Mouse (Mus musculus) heart, postnatal 4 days (tissue): Measurements from ENCODE around the gene St6galnac3. TPM values are rescaled to one million over a fixed set of nuclear protein-coding genes. Genes with fewer than 3 reads are reported as not detected.

Experiments
- DNase-seq: peaks from one replicate; pipeline ENCODE4 v3.0.0; 2021
- total RNA-seq, 2 experiments: library from RNA; stranded (reverse); gene quantifications; 2 replicates each; pipeline ENCODE4 v1.2.3; 2021

Gene St6galnac3
- total RNA-seq, 2 experiments from 2014 or later = 12.9 to 17.8 TPM

DNA sequence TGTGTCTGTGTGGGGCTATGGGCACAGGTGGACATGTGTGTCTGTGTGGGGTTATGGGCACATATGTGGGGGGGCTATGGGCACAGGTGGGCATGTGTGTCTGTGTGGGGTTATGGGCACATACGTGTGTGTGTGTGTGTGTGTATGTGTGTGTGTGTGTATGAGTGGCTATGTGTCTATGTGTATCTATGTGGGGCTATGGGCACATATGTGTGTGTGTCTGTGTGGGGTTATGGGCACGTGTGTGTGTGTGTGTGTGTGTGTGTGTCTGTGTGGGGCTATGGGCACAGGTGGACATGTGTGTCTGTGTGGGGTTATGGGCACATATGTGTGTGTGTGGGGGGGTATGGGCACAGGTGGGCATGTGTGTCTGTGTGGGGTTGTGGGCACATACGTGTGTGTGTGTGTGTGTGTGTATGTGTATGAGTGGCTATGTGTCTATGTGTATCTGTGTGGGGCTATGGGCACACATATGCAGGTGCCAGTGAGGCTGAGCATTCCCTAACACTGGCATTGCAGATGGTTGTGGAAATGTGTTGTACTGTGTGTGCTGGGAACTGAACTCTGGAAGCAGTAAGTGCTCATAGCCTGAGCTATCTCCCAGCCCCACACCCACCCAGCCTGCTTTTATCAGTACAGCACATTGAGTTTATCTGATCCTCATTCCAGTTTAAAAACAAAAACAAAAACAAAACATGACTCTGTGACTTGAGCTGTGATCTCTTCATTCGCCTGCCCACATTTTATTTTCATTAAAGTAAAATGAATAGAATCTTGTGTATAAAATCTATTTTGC lies 8.6 kb upstream of the St6galnac3 start:
- DNase-seq = no peak

DNA sequence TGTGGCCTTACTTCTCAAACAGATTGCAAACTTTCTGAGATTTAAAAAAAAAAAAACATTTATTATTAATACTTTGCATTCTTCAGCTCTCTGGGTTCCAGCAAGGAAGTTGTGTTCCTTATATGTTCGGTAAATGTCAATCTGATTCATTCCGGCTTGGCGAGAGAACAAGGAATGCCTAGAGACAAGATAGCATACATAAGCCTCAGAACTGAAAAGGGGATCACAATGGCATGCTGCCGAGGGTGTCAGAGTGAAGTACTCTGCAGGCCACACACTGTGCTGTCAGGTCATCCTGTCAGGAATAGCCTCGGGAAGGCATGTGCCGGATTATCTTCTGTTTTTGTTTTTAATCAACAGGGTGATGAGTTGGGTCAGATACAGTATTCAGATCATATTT lies 7.8 kb upstream of the St6galnac3 start:
- DNase-seq = no peak

DNA sequence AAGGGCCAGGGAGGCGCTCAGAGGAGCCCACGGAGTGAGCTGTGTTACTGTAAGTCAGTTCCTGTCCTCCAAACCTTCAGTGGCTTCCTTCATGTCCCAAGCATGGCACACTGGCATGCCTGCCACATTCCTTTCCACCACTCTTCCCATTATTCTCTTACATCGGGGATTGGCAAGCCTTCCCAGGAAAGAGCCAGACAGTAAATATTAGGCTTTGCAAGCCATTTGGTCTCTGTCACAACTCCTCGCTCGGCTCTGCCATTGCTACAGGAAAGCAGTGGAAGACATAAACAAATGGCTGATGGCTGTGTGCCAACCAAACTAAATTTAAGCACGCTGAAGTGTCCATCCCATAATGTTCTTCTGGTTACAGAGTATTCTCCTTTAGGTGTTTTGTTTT lies 7.1 kb upstream of the St6galnac3 start:
- DNase-seq = no peak

DNA sequence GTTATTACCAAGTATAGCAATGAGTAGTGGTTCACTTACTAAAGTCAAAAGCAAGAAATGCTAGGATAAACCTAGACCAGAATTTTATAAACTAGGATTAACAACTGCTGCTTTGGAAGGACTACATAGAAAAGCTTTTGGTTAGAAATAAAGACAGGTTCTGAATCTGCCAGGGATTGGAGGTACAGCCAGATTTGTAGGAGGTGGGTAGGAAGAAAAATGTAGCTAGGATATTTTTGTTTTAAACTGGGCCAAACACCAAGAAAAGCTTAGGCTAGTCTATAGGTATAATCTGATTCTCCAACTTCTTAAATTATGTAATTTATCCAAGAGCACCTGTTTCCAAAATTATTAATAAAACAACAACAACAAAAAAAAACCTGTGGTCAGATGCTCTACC lies 3.6 kb upstream of the St6galnac3 start:
- DNase-seq = no peak

DNA sequence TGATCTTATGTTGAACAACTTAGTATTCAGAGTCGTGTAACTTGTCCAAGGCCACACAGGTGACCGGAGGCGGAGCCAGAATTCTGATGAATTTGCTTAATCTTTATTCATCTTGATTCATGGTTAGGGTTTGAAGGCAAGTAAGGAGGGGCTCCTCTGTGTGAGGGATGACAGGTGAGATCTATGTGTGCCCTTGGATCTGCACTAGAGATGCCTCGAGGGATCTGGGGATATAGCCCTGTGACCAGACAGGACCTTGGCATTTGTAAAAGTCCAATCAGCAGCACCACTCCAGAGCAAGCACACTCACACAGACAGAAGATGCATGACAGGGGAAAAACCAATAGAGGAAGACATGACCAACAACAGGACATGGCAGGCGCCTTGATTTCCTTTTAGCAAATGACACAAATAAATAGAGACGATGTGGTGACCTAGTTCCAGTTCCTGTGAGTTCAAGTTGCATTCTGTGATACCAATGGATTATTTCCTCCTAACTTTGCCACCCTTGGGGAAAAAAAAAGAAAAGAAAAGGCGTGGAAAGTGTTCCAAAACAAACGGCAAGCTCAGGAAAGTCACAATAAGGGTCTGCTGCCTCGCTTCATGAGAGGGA lies 1.4 kb downstream of the St6galnac3 start:
- no peak for DNase-seq

DNA sequence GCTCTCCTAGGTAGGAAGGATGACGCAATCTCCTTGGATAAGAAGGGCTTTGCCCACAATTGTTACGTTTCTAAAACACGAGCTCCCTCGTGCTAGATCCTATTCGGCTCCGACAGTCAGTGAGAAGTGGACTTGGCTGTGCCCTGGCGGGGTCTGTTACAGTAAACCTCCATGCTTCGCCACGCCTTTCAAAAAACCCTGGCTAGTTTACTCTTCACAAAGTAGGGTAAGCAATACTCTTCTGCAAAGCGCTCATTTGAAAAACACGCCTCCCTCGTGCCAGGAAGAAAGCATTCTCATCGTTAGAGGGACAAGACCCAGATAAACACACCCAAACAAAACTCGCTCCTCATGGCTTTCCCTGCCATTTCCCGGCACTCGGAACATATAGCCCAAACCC lies 3.4 kb downstream of the St6galnac3 start:
- no peak for DNase-seq

DNA sequence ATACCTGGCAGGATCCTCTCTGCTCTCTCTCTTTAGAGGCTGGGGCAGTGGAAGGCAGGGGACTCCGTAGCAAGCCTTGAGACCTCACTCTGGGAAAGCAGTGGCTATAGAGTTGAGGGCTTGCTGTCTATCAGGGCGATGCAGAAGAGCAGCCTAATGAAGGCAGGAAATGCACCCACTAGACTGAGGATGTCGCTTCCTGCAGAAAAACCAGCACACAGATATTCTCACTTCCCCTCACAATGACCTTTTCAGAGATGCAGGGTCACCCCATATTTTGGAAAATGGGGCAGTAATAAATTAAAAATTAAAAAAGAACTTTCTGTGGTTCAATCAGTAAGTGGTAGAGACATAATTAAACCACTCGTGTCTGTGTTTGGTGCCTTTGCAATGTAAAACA lies 4.1 kb downstream of the St6galnac3 start:
- DNase-seq = no peak

DNA sequence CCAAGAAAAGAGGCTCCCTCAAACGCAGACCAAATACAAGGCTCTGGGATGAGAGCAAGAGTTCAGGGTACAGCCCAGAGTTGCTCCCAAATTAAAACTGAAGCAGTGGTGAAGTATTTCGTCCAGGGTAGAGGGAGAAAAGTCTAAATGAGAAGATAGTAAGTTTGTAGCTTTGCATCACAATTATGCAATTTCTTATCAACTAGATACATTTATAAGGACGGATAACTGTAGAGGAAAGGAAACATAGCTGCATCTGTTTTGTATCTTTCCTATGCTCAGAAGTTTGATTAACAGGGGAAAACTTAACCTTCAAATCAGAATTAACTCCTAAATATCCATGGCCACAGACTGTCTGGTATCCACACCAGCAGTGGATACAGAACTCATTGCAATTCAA lies 4.7 kb downstream of the St6galnac3 start:
- DNase-seq = no peak

DNA sequence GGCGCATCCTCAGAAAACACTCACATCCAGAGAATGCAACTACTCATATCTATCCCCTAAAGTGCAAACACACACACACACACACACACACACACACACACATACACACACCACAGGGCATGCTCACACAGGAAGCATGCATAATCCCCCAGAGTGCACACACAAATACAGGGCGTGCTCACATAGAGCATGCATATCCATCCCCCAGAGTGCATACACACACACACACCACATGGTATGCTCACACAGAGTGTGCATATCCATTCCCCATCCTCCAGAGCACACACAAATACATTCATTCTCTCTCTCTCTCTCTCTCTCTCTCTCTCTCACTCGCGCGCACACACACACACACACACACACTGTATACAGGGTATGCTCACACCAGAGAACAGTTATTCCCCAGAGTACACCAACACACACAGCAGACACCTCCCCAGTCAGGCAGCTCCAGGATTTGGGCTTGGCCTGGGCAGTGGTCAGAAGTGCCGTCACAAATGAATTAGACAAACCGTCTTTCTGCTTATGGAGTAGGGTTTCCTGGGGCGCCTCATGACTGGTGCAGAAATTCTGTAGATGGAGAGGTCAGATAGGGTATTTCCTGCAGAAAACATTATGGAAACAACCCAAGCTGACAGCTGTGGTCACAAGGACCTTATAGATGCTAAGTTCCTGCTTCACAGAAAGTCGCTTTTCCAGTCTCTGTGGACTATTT lies 5.6 kb downstream of the St6galnac3 start:
- DNase-seq = no peak

DNA sequence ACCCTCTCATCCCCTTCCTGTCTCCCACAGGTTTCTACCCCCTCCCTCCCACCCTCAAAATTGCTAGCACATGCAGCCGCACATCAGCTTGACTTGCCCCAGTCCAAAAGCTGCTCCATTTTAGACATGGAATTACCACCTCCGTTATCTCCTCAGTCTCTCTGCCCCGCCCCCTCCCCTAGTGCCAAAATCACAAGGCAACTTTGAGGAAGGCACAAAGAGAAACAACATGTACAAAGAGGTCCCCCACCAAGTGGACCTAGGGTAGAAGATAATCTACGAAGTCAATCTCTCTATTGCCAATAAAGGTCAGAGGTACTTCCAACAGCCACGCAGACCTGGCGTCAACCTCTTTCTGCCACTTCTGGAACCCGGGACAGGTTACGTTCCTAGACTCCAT lies 6.2 kb downstream of the St6galnac3 start:
- no peak for DNase-seq

DNA sequence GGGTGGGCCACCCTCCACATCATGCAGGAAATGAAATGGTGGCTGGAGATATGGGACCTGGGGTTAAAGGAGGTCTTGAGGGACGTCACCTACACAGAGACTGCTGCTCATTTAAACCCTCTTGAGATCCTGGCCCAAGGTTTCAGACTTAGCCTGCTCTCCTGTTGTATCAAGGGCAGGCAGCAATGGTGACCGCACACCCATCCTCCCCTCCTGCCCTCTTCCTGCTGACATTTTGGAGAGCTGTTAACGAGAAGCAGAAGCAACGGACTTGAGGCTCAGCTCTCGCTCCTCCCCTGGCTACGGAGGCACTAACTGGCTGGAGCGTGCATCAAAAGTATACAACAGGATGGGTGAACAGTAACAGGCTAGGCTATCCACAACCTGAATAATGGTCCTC lies 7.2 kb downstream of the St6galnac3 start:
- DNase-seq = no peak

DNA sequence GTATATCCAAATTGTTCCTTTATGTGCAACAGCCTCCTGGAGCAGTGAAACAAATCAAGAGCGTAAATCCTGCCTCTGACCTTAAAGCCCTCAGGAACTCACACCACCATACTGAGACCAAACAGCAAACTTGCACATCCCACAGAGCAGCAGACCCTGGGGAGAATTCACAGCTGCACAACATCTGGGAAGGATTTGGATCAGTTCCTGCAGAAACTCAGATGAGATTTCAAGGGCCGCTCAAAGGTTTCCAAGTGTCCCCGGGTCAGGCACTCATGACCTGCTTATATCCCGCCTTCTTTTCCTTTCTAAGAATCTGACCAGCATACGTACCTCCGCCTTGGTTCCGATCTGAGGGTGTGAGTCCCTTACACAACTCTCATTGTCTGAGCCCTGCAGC lies 9.3 kb downstream of the St6galnac3 start:
- no peak for DNase-seq

DNA sequence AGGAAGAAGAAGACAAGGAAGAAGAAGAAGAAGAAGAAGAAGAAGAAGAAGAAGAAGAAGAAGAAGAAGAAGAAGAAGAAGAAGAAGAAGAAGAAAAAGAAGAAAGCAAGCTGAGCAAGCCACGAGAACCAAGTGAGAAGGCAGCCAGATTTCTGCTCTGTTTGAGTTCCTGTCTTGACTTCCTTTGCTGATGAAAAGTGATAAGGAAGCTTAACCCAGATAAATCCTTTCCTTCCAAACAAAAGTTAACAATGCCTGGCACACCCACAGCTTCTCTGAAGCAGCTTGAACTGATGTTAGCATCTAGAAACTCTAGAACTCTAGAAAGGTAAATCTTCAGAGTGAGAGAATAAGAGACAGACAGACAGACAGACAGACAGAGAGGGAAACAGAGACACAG lies 14.4 kb downstream of the St6galnac3 start:
- no peak for DNase-seq

DNA sequence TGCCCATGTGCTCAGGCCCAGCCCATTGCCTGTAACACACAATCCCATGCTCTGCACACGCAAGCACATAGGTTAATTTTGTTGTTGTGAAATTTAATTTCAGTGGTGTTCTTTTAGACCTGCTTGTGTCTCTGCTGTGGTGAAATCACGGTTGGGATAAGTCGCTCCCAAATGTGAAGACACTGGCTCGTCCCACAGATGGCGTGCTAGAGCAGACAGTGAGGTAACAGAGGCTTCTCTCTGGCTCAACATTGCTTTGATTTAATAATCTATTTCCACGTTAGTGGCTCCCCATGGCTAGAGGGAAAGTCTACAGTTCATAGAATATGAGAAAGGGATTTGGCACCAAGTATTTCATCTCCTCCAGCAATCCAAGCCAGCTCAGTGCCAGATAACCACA lies 17.3 kb downstream of the St6galnac3 start:
- no peak for DNase-seq

DNA sequence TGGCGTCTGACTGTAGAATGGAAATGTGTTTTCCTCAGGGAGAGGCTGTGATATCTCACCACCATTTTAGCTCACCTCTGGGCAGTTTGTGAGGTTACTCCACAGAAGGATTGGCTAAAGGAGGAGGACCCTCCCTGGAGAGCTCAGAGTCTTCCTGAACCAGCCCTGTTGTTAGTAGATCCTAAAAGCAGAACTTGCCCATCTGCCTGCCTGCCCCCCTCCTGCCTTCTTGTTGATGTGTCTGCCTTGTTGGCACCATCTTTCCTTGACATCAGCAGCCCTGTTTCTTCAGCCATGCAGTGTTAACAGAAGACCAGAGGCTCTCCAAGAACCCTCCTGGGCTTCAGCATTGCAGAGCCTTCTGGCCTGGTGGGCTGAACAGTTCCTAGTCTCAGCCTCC lies 18.1 kb downstream of the St6galnac3 start:
- DNase-seq = no peak

DNA sequence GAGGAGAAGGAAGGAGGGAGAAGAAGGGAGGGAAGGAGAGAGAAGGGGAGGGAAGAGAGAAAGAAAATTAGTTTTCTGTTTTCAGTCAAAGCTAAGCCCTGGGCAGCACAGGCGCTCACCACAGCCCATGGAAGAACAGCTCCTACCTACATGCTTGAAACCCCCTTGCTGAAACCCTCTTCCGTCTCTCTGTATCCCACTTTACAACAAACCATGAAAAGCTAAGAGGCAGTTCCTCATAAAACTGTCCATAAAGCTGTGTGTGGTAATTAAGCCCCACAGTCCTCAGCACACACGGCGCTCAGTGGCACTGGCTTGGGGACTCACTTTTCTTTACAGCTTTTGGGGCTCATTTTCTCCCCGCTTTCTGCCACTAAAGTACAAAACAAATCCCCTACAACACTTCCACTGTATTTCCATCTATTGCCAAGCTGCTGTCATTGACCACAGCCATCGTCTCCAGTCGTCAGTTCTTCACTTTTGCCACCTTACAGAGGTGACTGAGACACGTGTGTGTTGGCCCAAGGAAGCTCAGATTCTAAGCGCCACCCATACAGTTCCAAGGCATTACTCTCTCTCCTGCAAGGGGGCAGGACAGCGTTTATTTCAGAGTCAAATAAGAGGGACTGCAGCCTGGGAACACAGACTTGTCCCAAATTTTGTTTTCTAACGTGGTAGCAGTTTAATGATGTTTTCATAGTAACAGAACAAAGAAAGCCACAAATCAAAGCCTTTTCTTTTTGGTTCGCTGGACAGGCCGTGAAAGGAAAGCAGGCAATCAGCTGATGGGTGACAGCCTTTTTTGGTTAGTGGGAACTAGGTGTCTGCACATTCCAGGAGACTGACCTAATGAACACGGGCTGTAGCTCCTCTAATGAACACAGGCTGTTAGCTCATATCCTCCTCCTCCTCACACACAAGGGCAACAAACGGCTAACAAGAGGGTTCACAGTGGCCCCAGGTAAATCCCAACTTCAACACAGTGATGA lies 22.9 kb downstream of the St6galnac3 start:
- no peak for DNase-seq

DNA sequence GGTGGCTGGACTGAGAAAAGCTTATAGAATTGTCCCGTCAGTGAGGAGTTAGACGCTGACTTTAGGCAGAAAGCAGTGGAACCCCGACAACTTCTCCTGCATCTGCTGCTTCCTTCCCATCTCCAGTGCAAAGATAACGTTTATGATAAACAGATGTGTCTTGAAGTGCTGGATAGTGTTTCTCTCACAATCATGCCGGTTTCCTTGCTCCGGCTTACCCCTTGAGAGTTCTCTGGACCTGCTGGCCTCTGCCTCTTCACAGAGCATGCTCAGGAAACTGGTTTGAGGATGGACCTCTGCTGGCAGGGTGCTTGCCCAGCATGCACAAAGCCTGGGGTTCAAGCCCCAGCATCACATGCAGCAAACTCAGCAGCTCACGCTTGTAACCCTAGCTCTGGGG lies 23.8 kb downstream of the St6galnac3 start:
- DNase-seq = no peak

DNA sequence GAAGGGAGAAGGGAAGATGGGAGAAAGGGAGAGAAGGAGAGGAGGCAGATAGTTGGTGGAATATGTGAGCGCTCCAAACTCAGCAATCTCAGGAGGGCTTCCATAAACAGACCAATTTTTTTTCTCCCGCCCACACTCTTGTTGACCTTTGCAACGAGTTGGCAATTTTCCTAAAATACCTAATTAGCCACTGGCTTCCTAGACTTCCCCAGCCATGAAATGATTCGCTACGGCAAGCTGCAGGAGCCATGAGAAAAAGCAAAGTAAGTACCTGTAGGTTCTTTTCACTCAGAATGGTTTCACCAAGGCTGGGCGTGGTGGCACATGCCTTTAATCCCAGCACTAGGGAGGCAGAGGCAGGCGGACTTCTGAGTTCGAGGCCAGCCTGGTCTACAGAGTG lies 25.9 kb downstream of the St6galnac3 start:
- peak; percentile 30 for DNase-seq

DNA sequence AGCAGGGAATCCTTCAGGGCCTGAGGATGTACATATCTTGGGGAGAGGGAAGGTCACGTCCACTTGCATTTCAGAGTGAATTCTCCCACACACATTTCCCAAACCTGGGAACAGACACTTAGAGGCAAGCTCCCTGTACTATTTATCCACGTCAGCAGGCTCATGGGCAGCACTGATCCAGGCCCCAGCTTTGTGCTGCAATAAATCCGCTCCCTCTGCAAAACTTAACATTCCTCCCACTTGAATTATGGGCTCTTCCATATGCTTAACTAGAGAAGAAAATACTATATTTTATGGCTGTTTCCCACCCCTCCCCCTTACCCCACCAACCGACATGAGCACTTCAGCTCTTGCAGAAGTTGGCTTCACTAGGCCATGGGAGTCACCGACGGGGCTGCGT lies 32.0 kb downstream of the St6galnac3 start:
- DNase-seq = no peak

DNA sequence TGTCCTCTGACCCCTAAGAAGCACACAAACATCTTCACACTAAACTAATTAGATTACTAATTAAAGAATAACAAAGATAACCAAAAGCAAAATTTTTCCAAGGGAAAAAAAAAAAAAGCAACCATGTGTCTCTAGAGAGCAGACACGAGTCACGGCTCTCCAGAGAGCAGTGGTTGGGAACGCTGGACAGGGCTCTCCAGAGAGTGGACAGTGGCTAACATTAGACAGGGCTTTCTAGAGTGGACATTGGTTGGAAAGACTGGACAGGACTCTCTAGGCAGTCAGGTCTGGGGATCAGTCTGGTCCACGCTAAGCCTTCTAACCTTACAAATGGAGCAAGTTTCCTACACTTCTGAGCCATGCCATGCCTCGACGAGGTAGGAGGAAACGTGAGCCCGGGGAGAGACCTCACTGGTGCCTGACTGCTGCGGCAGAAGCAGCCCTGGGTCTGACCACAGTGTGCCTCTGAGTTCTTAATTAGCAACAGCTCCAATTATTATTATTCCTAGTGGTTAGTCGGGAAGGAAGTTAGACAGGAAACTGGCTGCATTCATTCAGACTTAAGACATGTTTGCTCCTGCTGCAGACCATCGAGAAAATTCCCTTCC lies 32.7 kb downstream of the St6galnac3 start:
- DNase-seq = no peak

DNA sequence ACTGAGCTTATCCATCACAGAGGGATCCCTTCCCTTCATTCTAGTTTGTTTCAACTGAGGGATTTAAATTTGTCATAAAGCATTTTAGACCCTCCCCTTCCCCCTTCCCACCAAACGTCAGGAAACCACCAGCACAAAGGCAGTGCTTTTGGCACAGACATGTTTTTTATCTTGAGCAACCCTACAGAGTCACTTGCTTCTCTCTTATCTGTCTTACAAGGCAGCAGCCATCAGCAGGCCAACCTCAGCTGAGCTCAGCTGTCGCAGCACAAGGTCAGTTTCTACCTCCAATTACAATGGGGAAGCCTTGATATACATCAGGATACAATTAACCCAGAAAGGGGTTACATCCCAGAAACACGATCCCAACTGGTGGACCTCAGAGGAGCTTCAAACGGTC lies 33.4 kb downstream of the St6galnac3 start:
- DNase-seq = no peak

DNA sequence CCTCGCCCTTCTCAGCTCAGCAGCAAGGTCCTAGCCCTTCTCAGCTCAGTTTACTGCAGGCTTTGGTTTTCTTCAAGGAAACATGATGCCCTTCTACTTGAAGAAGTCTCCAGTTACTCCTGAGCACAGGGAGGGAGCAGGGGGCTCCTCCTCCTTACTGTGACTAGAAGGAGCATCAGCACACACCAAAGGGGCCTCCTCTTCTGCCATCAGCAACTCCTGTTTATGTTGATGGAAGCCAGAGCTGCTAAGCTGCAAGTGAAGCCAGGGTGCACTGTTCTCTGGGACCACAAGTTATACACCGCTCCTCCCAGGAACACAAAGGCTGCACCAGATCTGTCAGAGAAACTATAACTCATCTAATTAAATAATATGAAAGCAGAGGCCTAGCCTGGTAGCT lies 34.4 kb downstream of the St6galnac3 start:
- no peak for DNase-seq
